Mouse (Mus musculus): ENCODE measurements around the gene Phgr1. TPM values are rescaled to one million over a fixed set of nuclear protein-coding genes. Genes with fewer than 3 reads are reported as not detected.

Gene Phgr1
- polyA plus RNA-seq, 1 experiment from 2014 or later, result not detected

DNA sequence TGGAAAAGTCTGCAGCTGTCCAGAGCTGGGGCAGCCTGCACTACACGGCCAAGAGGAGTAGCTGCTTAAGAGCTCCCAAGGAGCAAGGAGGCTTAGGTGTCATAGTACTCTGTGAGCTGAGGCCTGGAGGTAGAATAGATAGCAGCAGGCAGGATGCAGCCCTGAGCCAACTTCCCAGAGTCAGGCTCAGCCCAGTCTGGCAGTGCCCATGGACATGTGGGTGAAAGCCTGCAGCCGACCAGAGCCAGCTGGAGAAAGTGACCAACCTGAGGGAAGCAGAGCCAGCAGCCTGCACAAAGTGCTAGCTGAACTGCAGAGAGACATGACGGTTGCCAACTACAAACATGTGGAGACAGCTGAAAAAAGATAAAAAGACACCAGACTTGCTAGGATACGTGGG lies 34.3 kb downstream of the Phgr1 start:
- no peak for ATAC-seq (ENCODE audit: low FRiP score, low TSS enrichment)
- WGBS, result 68% methylated on average over 4 of the region's 4 CpGs
- Histone ChIP-seq H3K9ac (ENCODE audit: low read depth, low read length) (no peak overlapping the region), H3K4me3 (ENCODE audit: low read length) (no peak overlapping the region), H3K4me1 (ENCODE audit: control insufficient read depth, insufficient read depth, low read length) (no peaks in the 10 kb centered on the region), H3K27me3 (ENCODE audit: control insufficient read depth, insufficient read depth, low read length) (0 out of 2 replicates have a peak, but pooled peaks cover 6% of the 10 kb centered on the region), H3K4me2 (replicated peaks; ENCODE audit: low read depth, low read length) (no peak overlapping the region), H3K27ac (ENCODE audit: low read depth, low read length) (no peak overlapping the region), H3K36me3 (ENCODE audit: control insufficient read depth, insufficient read depth, low read length) (no peaks in the 10 kb centered on the region), H3K9me3 (ENCODE audit: control insufficient read depth, low read length) (no peaks in the 10 kb centered on the region)

DNA sequence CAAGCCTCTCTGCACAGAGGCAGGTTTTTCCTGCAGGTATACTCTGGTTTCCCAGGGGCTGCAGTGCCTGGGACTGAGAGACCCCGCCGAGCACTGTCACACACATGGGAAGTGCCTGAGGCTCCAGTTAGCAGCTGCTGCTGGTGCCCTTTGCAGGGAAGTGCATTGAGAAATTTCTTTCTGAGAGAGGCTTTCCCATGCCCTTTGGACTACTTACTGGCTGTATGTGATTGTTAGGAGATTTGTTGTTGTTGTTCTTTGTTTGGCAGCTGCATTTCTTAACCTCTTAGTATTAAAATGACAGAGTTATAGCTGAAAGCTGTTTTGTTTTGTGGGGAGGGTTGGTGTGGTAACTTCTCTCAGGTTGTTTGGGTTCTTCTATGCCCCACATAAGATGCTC lies 38.3 kb downstream of the Phgr1 start:
- H3K4me1 ChIP-seq (ENCODE audit: control insufficient read depth, insufficient read depth, low read length), result peaks cover 4% of the 10 kb centered on the region; the same call in 1 of the 2 replicates
- 0 out of 2 replicates have a peak, but pooled peaks cover 6% of the 10 kb centered on the region for H3K27me3 ChIP-seq (ENCODE audit: control insufficient read depth, insufficient read depth, low read length)
- no peak overlapping the region for H3K9ac ChIP-seq (ENCODE audit: low read depth, low read length)
- no peak overlapping the region for H3K27ac ChIP-seq (ENCODE audit: low read depth, low read length)
- H3K4me3 ChIP-seq (ENCODE audit: low read length), result no peak overlapping the region
- ATAC-seq (ENCODE audit: low FRiP score, low TSS enrichment), result no peak
- no peaks in the 10 kb centered on the region for H3K9me3 ChIP-seq (ENCODE audit: control insufficient read depth, low read length)
- no peaks in the 10 kb centered on the region for H3K36me3 ChIP-seq (ENCODE audit: control insufficient read depth, insufficient read depth, low read length)
- no peak overlapping the region for H3K4me2 ChIP-seq (replicated peaks; ENCODE audit: low read depth, low read length)
- 30% methylated on average over 2 of the region's 2 CpGs for whole genome bisulfite sequencing

DNA sequence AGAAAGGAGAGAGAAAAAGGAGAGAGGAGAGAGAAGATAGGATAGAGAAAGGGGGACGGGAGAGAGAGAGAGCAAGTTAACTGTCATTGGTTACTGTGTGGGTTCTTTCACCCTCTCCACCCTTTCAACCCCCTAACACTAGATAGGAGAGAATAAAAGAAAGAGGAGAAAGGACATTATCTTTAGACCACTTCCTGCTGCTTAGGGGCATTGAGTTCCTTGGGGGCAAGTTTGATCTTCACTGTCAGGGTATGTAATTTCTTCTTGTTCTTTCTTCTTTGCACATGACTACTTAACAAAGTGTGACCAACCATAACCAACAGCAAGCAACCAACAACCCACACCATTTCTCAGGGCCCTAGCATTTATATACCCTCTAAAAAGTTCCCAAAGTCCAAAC lies 40.2 kb downstream of the Phgr1 start:
- Histone ChIP-seq H3K4me1 (ENCODE audit: control insufficient read depth, insufficient read depth, low read length) (peaks cover 7% of the 10 kb centered on the region; the same call in 1 of the 2 replicates), H3K4me2 (replicated peaks; ENCODE audit: low read depth, low read length) (no peak overlapping the region), H3K36me3 (ENCODE audit: control insufficient read depth, insufficient read depth, low read length) (peaks cover 10% of the 10 kb centered on the region; the same call in 1 of the 2 replicates), H3K9ac (ENCODE audit: low read depth, low read length) (no peak overlapping the region), H3K4me3 (ENCODE audit: low read length) (no peak overlapping the region), H3K27me3 (ENCODE audit: control insufficient read depth, insufficient read depth, low read length) (no peaks in the 10 kb centered on the region), H3K27ac (ENCODE audit: low read depth, low read length) (no peak overlapping the region), H3K9me3 (ENCODE audit: control insufficient read depth, low read length) (no peaks in the 10 kb centered on the region)
- WGBS, result 78% methylated on average over 1 of the region's 1 CpGs
- no peak for ATAC-seq (ENCODE audit: low FRiP score, low TSS enrichment)

DNA sequence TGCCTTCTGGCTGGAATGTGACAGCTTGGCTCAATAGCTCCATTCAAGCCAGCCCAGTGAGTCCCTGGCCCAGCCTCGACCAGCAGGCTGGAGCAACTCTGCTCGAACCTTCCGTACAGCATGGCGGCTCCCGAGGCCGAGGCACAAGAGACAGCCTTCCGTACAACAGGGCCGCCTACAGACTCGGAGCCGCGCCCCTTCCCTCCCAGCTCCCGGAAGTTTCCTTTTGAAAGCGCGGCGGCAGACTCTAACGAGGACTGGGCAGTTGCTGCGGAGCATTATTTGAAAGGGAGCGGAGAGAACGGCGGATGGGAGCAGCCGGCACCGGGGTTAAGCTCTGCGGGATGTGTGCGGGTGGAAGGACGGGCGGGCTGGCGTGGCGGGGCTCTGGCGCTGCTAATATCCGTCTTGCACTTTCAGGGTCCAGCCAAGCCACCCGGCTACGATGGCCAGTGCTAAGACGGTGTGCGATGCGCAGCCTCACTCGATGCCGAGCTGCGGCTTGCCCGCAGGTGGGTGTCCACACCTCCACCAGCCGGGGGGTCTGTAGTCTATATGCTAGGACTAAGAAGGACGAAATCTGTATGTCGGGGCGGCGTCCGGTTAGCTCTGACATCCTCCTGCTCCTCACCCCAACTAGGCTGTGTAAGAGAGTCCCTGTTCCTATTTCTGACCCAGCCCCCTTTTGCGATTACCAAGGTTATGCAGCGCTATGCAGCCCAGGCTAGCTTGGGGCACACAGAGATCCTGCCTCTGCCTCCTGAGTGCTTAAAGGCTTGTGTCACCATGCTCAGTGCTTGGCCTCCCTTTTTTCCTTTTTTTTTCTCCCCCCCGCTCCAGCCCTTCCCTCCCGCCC lies 41.6 kb downstream of the Phgr1 start, which contains the start of gene Knstrn:
Gene Knstrn (plus strand): TSS at position 23 of the 856 bp plus-strand sequence.
- Histone ChIP-seq H3K9me3 (ENCODE audit: control insufficient read depth, low read length) (no peaks in the 10 kb centered on the region), H3K36me3 (ENCODE audit: control insufficient read depth, insufficient read depth, low read length) (peaks cover 25% of the 10 kb centered on the region), H3K27ac (ENCODE audit: low read depth, low read length) (peak within 1 kb of the TSS; percentile 7; the same call in 1 of the 2 replicates), H3K4me2 (replicated peaks; ENCODE audit: low read depth, low read length) (peak within 1 kb of the TSS; percentile 71), H3K4me1 (ENCODE audit: control insufficient read depth, insufficient read depth, low read length) (peaks cover 7% of the 10 kb centered on the region; the same call in 1 of the 2 replicates), H3K27me3 (ENCODE audit: control insufficient read depth, insufficient read depth, low read length) (no peaks in the 10 kb centered on the region), H3K9ac (ENCODE audit: low read depth, low read length) (peak within 1 kb of the TSS; percentile 67), H3K4me3 (ENCODE audit: low read length) (peak within 1 kb of the TSS; percentile 63)
- WGBS, result 1% methylated on average over 49 of the region's 49 CpGs
- ATAC-seq (ENCODE audit: low FRiP score, low TSS enrichment), result peak; percentile 95

DNA sequence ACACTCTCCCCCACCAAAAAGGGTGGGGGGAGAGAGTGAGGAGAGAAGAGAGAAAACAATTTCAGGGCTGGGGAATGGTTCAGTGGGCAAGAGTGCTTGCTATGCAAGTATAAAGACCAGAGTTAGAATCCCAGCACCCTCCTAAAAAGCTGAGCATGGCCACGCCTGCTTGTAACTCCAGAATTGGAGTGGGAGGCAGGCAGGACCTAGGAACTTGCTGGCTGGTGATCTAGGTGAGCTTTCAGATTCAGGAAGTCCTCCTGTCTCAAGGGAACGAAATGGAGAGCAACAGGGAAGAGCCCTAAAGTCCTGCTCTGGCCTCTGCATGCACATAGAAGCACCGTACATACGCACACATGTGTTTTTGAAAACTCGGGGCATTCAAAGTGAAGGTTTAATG lies 50.2 kb downstream of the Phgr1 start:
- no peak overlapping the region for H3K4me3 ChIP-seq (ENCODE audit: low read length)
- WGBS, result 96% methylated on average over 5 of the region's 5 CpGs
- H3K27me3 ChIP-seq (ENCODE audit: control insufficient read depth, insufficient read depth, low read length), result no peaks in the 10 kb centered on the region
- H3K4me2 ChIP-seq (replicated peaks; ENCODE audit: low read depth, low read length), result no peak overlapping the region
- no peaks in the 10 kb centered on the region for H3K9me3 ChIP-seq (ENCODE audit: control insufficient read depth, low read length)
- no peak overlapping the region for H3K9ac ChIP-seq (ENCODE audit: low read depth, low read length)
- ATAC-seq (ENCODE audit: low FRiP score, low TSS enrichment), result no peak
- H3K36me3 ChIP-seq (ENCODE audit: control insufficient read depth, insufficient read depth, low read length), result peaks cover 53% of the 10 kb centered on the region
- no peak overlapping the region for H3K27ac ChIP-seq (ENCODE audit: low read depth, low read length)
- H3K4me1 ChIP-seq (ENCODE audit: control insufficient read depth, insufficient read depth, low read length), result no peaks in the 10 kb centered on the region

DNA sequence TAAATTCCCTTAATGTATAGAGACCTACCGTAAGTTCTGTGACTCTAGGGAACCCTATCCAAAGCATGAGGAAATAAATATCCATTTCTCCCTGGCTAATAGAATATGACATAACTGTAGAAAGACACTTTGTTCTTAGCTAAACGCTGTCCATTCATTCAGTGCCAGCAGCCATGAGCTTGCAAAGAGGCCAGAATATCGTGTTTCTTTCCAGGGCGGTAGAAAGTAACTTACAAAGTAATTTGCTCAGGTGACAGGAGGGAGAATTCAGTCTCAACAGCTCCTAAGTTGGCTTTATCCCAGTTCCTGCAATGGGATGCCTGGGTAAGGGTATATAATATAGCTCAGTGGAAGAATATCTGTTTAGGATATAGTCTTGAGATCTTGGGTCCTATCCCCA lies 51.8 kb downstream of the Phgr1 start:
- 94% methylated on average over 4 of the region's 4 CpGs for WGBS
- H3K27ac ChIP-seq (ENCODE audit: low read depth, low read length), result no peak overlapping the region
- H3K9me3 ChIP-seq (ENCODE audit: control insufficient read depth, low read length), result no peaks in the 10 kb centered on the region
- no peaks in the 10 kb centered on the region for H3K27me3 ChIP-seq (ENCODE audit: control insufficient read depth, insufficient read depth, low read length)
- peaks cover 51% of the 10 kb centered on the region for H3K36me3 ChIP-seq (ENCODE audit: control insufficient read depth, insufficient read depth, low read length)
- no peak overlapping the region for H3K4me2 ChIP-seq (replicated peaks; ENCODE audit: low read depth, low read length)
- H3K9ac ChIP-seq (ENCODE audit: low read depth, low read length), result no peak overlapping the region
- no peaks in the 10 kb centered on the region for H3K4me1 ChIP-seq (ENCODE audit: control insufficient read depth, insufficient read depth, low read length)
- H3K4me3 ChIP-seq (ENCODE audit: low read length), result no peak overlapping the region
- ATAC-seq (ENCODE audit: low FRiP score, low TSS enrichment), result no peak

Other genes with a start within 250 kb of the Phgr1 start
- 6.0 and 9.6 TPM in 2 replicates for gene Bmf, start 223.1 kb upstream of the Phgr1 start, polyA plus RNA-seq (2014; fragmentation: Nextera tagmentation; extraction: Ambion mirVana)
- 63.7 and 107 TPM in 2 replicates for gene Bub1b, start 174.6 kb upstream of the Phgr1 start, polyA plus RNA-seq (2014; fragmentation: Nextera tagmentation; extraction: Ambion mirVana)
- gene Pak6, start 109.5 kb upstream of the Phgr1 start, polyA plus RNA-seq (2014; fragmentation: Nextera tagmentation; extraction: Ambion mirVana), result 0.54 and 0.90 TPM in 2 replicates
- gene Ankrd63, start 68.8 kb upstream of the Phgr1 start, polyA plus RNA-seq (2014; fragmentation: Nextera tagmentation; extraction: Ambion mirVana), result 0.24 and 0.65 TPM in 2 replicates
- gene Plcb2, start 44.3 kb upstream of the Phgr1 start, polyA plus RNA-seq (2014; fragmentation: Nextera tagmentation; extraction: Ambion mirVana), result 1.7 and 1.9 TPM in 2 replicates
- 18.3 and 22.0 TPM in 2 replicates for gene Inafm2, start 27.0 kb upstream of the Phgr1 start, polyA plus RNA-seq (2014; fragmentation: Nextera tagmentation; extraction: Ambion mirVana)
- 0.34 and 0.68 TPM in 2 replicates for gene Ccdc9b, start 10.1 kb upstream of the Phgr1 start, polyA plus RNA-seq (2014; fragmentation: Nextera tagmentation; extraction: Ambion mirVana)
- gene Disp2, start 7.0 kb downstream of the Phgr1 start, polyA plus RNA-seq (2014; fragmentation: Nextera tagmentation; extraction: Ambion mirVana), result 0.05 TPM in 1 of 2 replicates, not detected in the other
- 134 and 141 TPM in 2 replicates for gene Knstrn, start 41.2 kb downstream of the Phgr1 start, polyA plus RNA-seq (2014; fragmentation: Nextera tagmentation; extraction: Ambion mirVana)
- 55.8 and 63.1 TPM in 2 replicates for gene Ivd, start 89.2 kb downstream of the Phgr1 start, polyA plus RNA-seq (2014; fragmentation: Nextera tagmentation; extraction: Ambion mirVana)
- 1.2 and 2.3 TPM in 2 replicates for gene Bahd1, start 127.6 kb downstream of the Phgr1 start, polyA plus RNA-seq (2014; fragmentation: Nextera tagmentation; extraction: Ambion mirVana)
- gene Chst14, start 153.7 kb downstream of the Phgr1 start, polyA plus RNA-seq (2014; fragmentation: Nextera tagmentation; extraction: Ambion mirVana), result 27.1 and 31.8 TPM in 2 replicates